Mouse (Mus musculus): ENCODE measurements around the gene Grik4. TPM values are rescaled to one million over a fixed set of nuclear protein-coding genes. Genes with fewer than 3 reads are reported as not detected.

Gene Grik4
- total and polyA plus RNA-seq, 3 experiments, result not detected

GRCm38 (mm10) chr9:42861238-42861637 lies 83.1 kb downstream of the Grik4 start:
- Histone ChIP-seq H3K4me2 (ENCODE audit: insufficient read depth, low read depth, poor library complexity, severe bottlenecking) (no peak overlapping the region), H3K36me3 (replicated peaks in 1 of 2; ENCODE audit: control insufficient read depth in 1 of 2, insufficient read depth in 1 of 2, low read length in 1 of 2) (no peaks in the 10 kb centered on the region), H3K9ac (ENCODE audit: insufficient read depth, low read depth) (no peak overlapping the region), H3K9me3 (replicated peaks; ENCODE audit: low read length) (no peaks in the 10 kb centered on the region), H3K4me1 (ENCODE audit: control insufficient read depth in 1 of 2, insufficient read depth in 2 of 2) (no peaks in the 10 kb centered on the region), H3K27ac (ENCODE audit: insufficient read depth, low read depth) (no peak overlapping the region), H3K79me2 (replicated peaks; ENCODE audit: control insufficient read depth, extremely low read depth, insufficient read depth, poor library complexity, severe bottlenecking) (no peaks in the 10 kb centered on the region), H3K4me3 (replicated peaks in 1 of 3; ENCODE audit: low read depth in 2 of 3, low read length in 2 of 3, poor library complexity in 1 of 3) (no peak overlapping the region), H3K27me3 (replicated peaks) (peaks cover 90% of the 10 kb centered on the region)
- TF ChIP-seq ZMIZ1 (IDR thresholded peaks at IDR 0.05; ENCODE audit: low read depth, low read length) (no peak), TBP (conservative IDR thresholded peaks at IDR 0.05; ENCODE audit: low read depth, low read length) (no peak), MXI1 (IDR thresholded peaks at IDR 0.05; ENCODE audit: low read depth, low read length) (no peak), MYC (IDR thresholded peaks at IDR 0.05; ENCODE audit: low read depth, low read length) (no peak), HCFC1 (IDR thresholded peaks at IDR 0.05; ENCODE audit: low read depth, low read length) (no peak), IRF4 (IDR thresholded peaks at IDR 0.05; ENCODE audit: low read depth, low read length) (no peak), ZKSCAN1 (IDR thresholded peaks at IDR 0.05; ENCODE audit: borderline replicate concordance, low read depth, low read length) (no peak), GABPA (IDR thresholded peaks at IDR 0.05; ENCODE audit: insufficient replicate concordance, low read depth, low read length) (no peak), RAD21 (IDR thresholded peaks at IDR 0.05; ENCODE audit: low read depth, low read length) (no peak), NELFE (IDR thresholded peaks at IDR 0.05; ENCODE audit: low read depth, low read length) (no peak), CTCF (conservative IDR thresholded peaks at IDR 0.05 in 1 of 2, IDR thresholded peaks at IDR 0.05 in 1 of 2; ENCODE audit: low read depth in 2 of 2, low read length in 2 of 2) (no peak)
- no peak for DNase-seq (ENCODE audit: extremely low read depth)
- dilution Hi-C loops (cut with MboI; ENCODE audit: extremely low pct_ligation_motif_present, extremely low pct_unique_long_range_greater_than_20kb, low sequenced_read_pairs) (no loop called here), in situ Hi-C loops (cut with MboI; ENCODE audit: low pct_ligation_motif_present, low pct_unique_long_range_greater_than_20kb, low sequenced_read_pairs) (no loop called here)

- DNase-seq (ENCODE audit: extremely low read depth), result no peak
- no peaks in the 10 kb centered on the region for H3K36me3 ChIP-seq (replicated peaks in 1 of 2; ENCODE audit: control insufficient read depth in 1 of 2, insufficient read depth in 1 of 2, low read length in 1 of 2)
- dilution Hi-C loops (cut with MboI; ENCODE audit: extremely low pct_ligation_motif_present, extremely low pct_unique_long_range_greater_than_20kb, low sequenced_read_pairs) (no loop called here), in situ Hi-C loops (cut with MboI; ENCODE audit: low pct_ligation_motif_present, low pct_unique_long_range_greater_than_20kb, low sequenced_read_pairs) (no loop called here)
- no peak overlapping the region for H3K4me2 ChIP-seq (ENCODE audit: insufficient read depth, low read depth, poor library complexity, severe bottlenecking)
- no peak overlapping the region for H3K4me3 ChIP-seq (replicated peaks in 1 of 3; ENCODE audit: low read depth in 2 of 3, low read length in 2 of 3, poor library complexity in 1 of 3)
- TF ChIP-seq SMC3 (IDR thresholded peaks at IDR 0.05; ENCODE audit: low read depth, low read length) (no peak), ZNF384 (IDR thresholded peaks at IDR 0.05; ENCODE audit: low read depth, low read length) (no peak), E2F4 (IDR thresholded peaks at IDR 0.05; ENCODE audit: insufficient replicate concordance, low read depth, low read length) (no peak), MEF2A (IDR thresholded peaks at IDR 0.05; ENCODE audit: borderline replicate concordance, low read depth, low read length) (no peak), JUN (IDR thresholded peaks at IDR 0.05; ENCODE audit: insufficient read depth, low read depth, low read length) (no peak), MYC (IDR thresholded peaks at IDR 0.05; ENCODE audit: low read depth, low read length) (no peak), POLR2A (IDR thresholded peaks at IDR 0.05; ENCODE audit: low read depth, low read length) (no peak), ZKSCAN1 (IDR thresholded peaks at IDR 0.05; ENCODE audit: borderline replicate concordance, low read depth, low read length) (no peak), USF2 (conservative IDR thresholded peaks at IDR 0.05; ENCODE audit: low read depth, low read length) (no peak), NELFE (IDR thresholded peaks at IDR 0.05; ENCODE audit: low read depth, low read length) (no peak), KAT2A (IDR thresholded peaks at IDR 0.05; ENCODE audit: insufficient replicate concordance, low read length) (no peak), ZC3H11A (IDR thresholded peaks at IDR 0.05; ENCODE audit: low read depth, low read length) (no peak), MAZ (IDR thresholded peaks at IDR 0.05; ENCODE audit: low read depth, low read length) (no peak), BHLHE40 (IDR thresholded peaks at IDR 0.05; ENCODE audit: low read depth, low read length) (no peak), RCOR1 (conservative IDR thresholded peaks at IDR 0.05; ENCODE audit: low read depth, low read length) (no peak), RAD21 (IDR thresholded peaks at IDR 0.05; ENCODE audit: low read depth, low read length) (no peak), SIN3A (IDR thresholded peaks at IDR 0.05; ENCODE audit: low read length) (no peak)
- peaks cover 89% of the 10 kb centered on the region for H3K27me3 ChIP-seq (replicated peaks)
- no peaks in the 10 kb centered on the region for H3K9me3 ChIP-seq (replicated peaks; ENCODE audit: low read length)
- H3K4me1 ChIP-seq (ENCODE audit: control insufficient read depth in 1 of 2, insufficient read depth in 2 of 2), result no peaks in the 10 kb centered on the region
- H3K9ac ChIP-seq (ENCODE audit: insufficient read depth, low read depth), result no peak overlapping the region
- no peaks in the 10 kb centered on the region for H3K79me2 ChIP-seq (replicated peaks; ENCODE audit: control insufficient read depth, extremely low read depth, insufficient read depth, poor library complexity, severe bottlenecking)
- H3K27ac ChIP-seq (ENCODE audit: insufficient read depth, low read depth), result no peak overlapping the region
Measured at GRCm38 (mm10) chr9:42859959-42860794, 84.1 kb downstream of the Grik4 start.

Measured in CH12.LX (cell line).